Mouse (Mus musculus) kidney, embryonic 15.5 days (tissue): ENCODE results near the gene Tmem18. TPM values are rescaled to one million over a fixed set of nuclear protein-coding genes. Genes with fewer than 3 reads are reported as not detected.

Source experiments
- ATAC-seq: fragments of 200-750 bp; cut with Nextera tagmentation; replicated peaks from 2 replicates; pipeline ENCODE4 v1.8.0; 2017; ENCODE audit warnings: moderate TSS enrichment; ENCODE audit not compliant: low FRiP score
- H3K27ac ChIP-seq: fragments of 300-500 bp; sonication (generic); 2 replicates; pipeline ENCODE4 v1.5.1; 2015; ENCODE audit warnings: mild to moderate bottlenecking, inconsistent platforms
- H3K27me3 ChIP-seq: fragments of 300-500 bp; sonication (generic); 2 replicates; pipeline ENCODE4 v1.6.1; 2015; ENCODE audit warnings: inconsistent platforms
- H3K36me3 ChIP-seq: fragments of 300-500 bp; sonication (generic); 2 replicates; pipeline ENCODE4 v1.6.1; 2015; ENCODE audit warnings: inconsistent platforms
- H3K4me1 ChIP-seq: fragments of 300-500 bp; sonication (generic); 2 replicates; pipeline ENCODE4 v1.6.1; 2015; ENCODE audit warnings: inconsistent platforms
- H3K4me2 ChIP-seq: fragments of 300-500 bp; sonication (generic); 2 replicates; pipeline ENCODE4 v1.6.1; 2015; ENCODE audit warnings: moderate library complexity, mild to moderate bottlenecking, inconsistent platforms
- H3K4me3 ChIP-seq: fragments of 300-500 bp; sonication (generic); replicated peaks from 2 replicates; pipeline ENCODE4 v1.5.1; 2015; ENCODE audit warnings: mild to moderate bottlenecking, inconsistent platforms
- H3K9ac ChIP-seq: fragments of 300-500 bp; sonication (generic); 2 replicates; pipeline ENCODE4 v1.6.1; 2015; ENCODE audit warnings: mild to moderate bottlenecking, inconsistent platforms
- H3K9me3 ChIP-seq: fragments of 300-500 bp; sonication (generic); replicated peaks from 2 replicates; pipeline ENCODE4 v1.6.1; 2016; ENCODE audit warnings: inconsistent platforms
- WGBS: fragments of 180-500 bp; shearing (Covaris S2); methylation state at CpG from one replicate; pipeline ENCODE4 v1.1.7; 2015; ENCODE audit warnings: mixed read lengths; 5-methylcytosine and 5-hydroxymethylcytosine counted together
- microRNA-seq: library from miRNA; unstranded; fragments of <30 nt; microRNA quantifications from one replicate; pipeline ENCODE4, GENCODE M21; 2016
- polyA plus RNA-seq: library from polyadenylated mRNA; unstranded; fragments of >200 nt; fragmentation: Nextera tagmentation; extraction: Ambion mirVana; gene quantifications from 2 replicates; pipeline ENCODE4 v1.2.1, GENCODE M21; 2015

Gene Tmem18
- polyA plus RNA-seq, 1 experiment from 2014 or later: 27.3 TPM

GRCm38 (mm10) chr12:30599474-30599873 is 15.2 kb downstream of the Tmem18 start:
- peaks cover 8% of the 10 kb centered on the region; the same call in 1 of the 2 replicates for H3K27me3 ChIP-seq
- WGBS: 62% methylated on average over 2 of the region's 2 CpGs
- no peaks in the 10 kb centered on the region for H3K4me1 ChIP-seq
- H3K9me3 ChIP-seq: no peaks in the 10 kb centered on the region
- ATAC-seq: no peak
- H3K4me2 ChIP-seq: no peak overlapping the region
- no peak overlapping the region for H3K9ac ChIP-seq
- H3K36me3 ChIP-seq: no peaks in the 10 kb centered on the region
- H3K27ac ChIP-seq: no peak overlapping the region
- no peak overlapping the region for H3K4me3 ChIP-seq

- no peaks in the 10 kb centered on the region for H3K9me3 ChIP-seq
- no peak overlapping the region for H3K9ac ChIP-seq
- no peak for ATAC-seq
- 73% methylated on average over 2 of the region's 2 CpGs for WGBS
- peaks cover 8% of the 10 kb centered on the region; the same call in 1 of the 2 replicates for H3K27me3 ChIP-seq
- no peaks in the 10 kb centered on the region for H3K4me1 ChIP-seq
- no peak overlapping the region for H3K4me2 ChIP-seq
- H3K4me3 ChIP-seq: no peak overlapping the region
- H3K36me3 ChIP-seq: no peaks in the 10 kb centered on the region
- no peak overlapping the region for H3K27ac ChIP-seq
These were observed 15.8 kb downstream of the Tmem18 start for GRCm38 (mm10) chr12:30599997-30600396.

GRCm38 (mm10) chr12:30604012-30604411 is 19.8 kb downstream of the Tmem18 start:
- Histone ChIP-seq H3K27ac (no peak overlapping the region), H3K27me3 (0 out of 2 replicates have a peak, but pooled peaks cover under 1% of the 10 kb centered on the region), H3K4me2 (no peak overlapping the region), H3K9ac (no peak overlapping the region), H3K4me3 (no peak overlapping the region), H3K36me3 (no peaks in the 10 kb centered on the region), H3K4me1 (no peaks in the 10 kb centered on the region), H3K9me3 (no peaks in the 10 kb centered on the region)
- ATAC-seq: no peak
- 70% methylated on average over 9 of the region's 9 CpGs for WGBS

- Histone ChIP-seq H3K36me3 (no peaks in the 10 kb centered on the region), H3K27ac (no peak overlapping the region), H3K4me3 (no peak overlapping the region), H3K9ac (no peak overlapping the region), H3K4me1 (no peaks in the 10 kb centered on the region), H3K27me3 (no peaks in the 10 kb centered on the region), H3K4me2 (no peak overlapping the region), H3K9me3 (no peaks in the 10 kb centered on the region)
- ATAC-seq: no peak
- 77% methylated on average over 6 of the region's 6 CpGs for WGBS
These were observed 20.6 kb downstream of the Tmem18 start for GRCm38 (mm10) chr12:30604876-30605275.

- no peak overlapping the region for H3K4me2 ChIP-seq
- no peaks in the 10 kb centered on the region for H3K4me1 ChIP-seq
- no peaks in the 10 kb centered on the region for H3K27me3 ChIP-seq
- WGBS: 88% methylated on average over 6 of the region's 6 CpGs
- H3K27ac ChIP-seq: no peak overlapping the region
- ATAC-seq: no peak
- no peaks in the 10 kb centered on the region for H3K9me3 ChIP-seq
- no peaks in the 10 kb centered on the region for H3K36me3 ChIP-seq
- no peak overlapping the region for H3K4me3 ChIP-seq
- H3K9ac ChIP-seq: no peak overlapping the region
These were observed 21.7 kb downstream of the Tmem18 start for GRCm38 (mm10) chr12:30605941-30606340.

- WGBS: 80% methylated on average over 8 of the region's 8 CpGs
- no peaks in the 10 kb centered on the region for H3K4me1 ChIP-seq
- ATAC-seq: no peak
- H3K36me3 ChIP-seq: no peaks in the 10 kb centered on the region
- H3K27me3 ChIP-seq: no peaks in the 10 kb centered on the region
- H3K4me2 ChIP-seq: no peak overlapping the region
- H3K9me3 ChIP-seq: no peaks in the 10 kb centered on the region
- no peak overlapping the region for H3K9ac ChIP-seq
- H3K27ac ChIP-seq: no peak overlapping the region
- H3K4me3 ChIP-seq: no peak overlapping the region
These were observed 22.5 kb downstream of the Tmem18 start for GRCm38 (mm10) chr12:30606743-30607142.

- Histone ChIP-seq H3K27ac (peak overlapping the region; percentile 37; the same call in 1 of the 2 replicates), H3K4me3 (no peak overlapping the region), H3K9ac (no peak overlapping the region), H3K36me3 (no peaks in the 10 kb centered on the region), H3K4me2 (no peak overlapping the region), H3K27me3 (no peaks in the 10 kb centered on the region), H3K9me3 (no peaks in the 10 kb centered on the region), H3K4me1 (0 out of 2 replicates have a peak, but pooled peaks cover 6% of the 10 kb centered on the region)
- ATAC-seq: peak; percentile 52; the same call in 1 of the 2 replicates
- whole genome bisulfite sequencing: 24% methylated on average over 8 of the region's 8 CpGs
These were observed 34.2 kb downstream of the Tmem18 start for GRCm38 (mm10) chr12:30618425-30618824.

- no peak overlapping the region for H3K4me3 ChIP-seq
- WGBS: 58% methylated on average over 5 of the region's 5 CpGs
- H3K27ac ChIP-seq: no peak overlapping the region
- no peaks in the 10 kb centered on the region for H3K27me3 ChIP-seq
- no peak for ATAC-seq
- no peak overlapping the region for H3K4me2 ChIP-seq
- no peak overlapping the region for H3K9ac ChIP-seq
- no peaks in the 10 kb centered on the region for H3K4me1 ChIP-seq
- no peaks in the 10 kb centered on the region for H3K36me3 ChIP-seq
- H3K9me3 ChIP-seq: no peaks in the 10 kb centered on the region
These were observed 44.2 kb downstream of the Tmem18 start for GRCm38 (mm10) chr12:30628466-30628865.

GRCm38 (mm10) chr12:30634534-30634933 is 50.3 kb downstream of the Tmem18 start:
- no peaks in the 10 kb centered on the region for H3K36me3 ChIP-seq
- H3K9me3 ChIP-seq: no peaks in the 10 kb centered on the region
- no peak overlapping the region for H3K9ac ChIP-seq
- H3K4me1 ChIP-seq: no peaks in the 10 kb centered on the region
- no peaks in the 10 kb centered on the region for H3K27me3 ChIP-seq
- H3K4me2 ChIP-seq: no peak overlapping the region
- H3K27ac ChIP-seq: no peak overlapping the region
- ATAC-seq: no peak
- no peak overlapping the region for H3K4me3 ChIP-seq

Small RNA genes lying within 50 kb of the gene (microRNA-seq; reads per million reads assigned to microRNA genes)
- not detected for gene Gm25243

Other genes starting within 250 kb of the Tmem18 start
- gene Sntg2, start 211.1 kb upstream of the Tmem18 start, polyA plus RNA-seq: 5.3 and 5.4 TPM in 2 replicates